Mouse (Mus musculus): ENCODE data around the gene P4ha1. TPM values are rescaled to one million over a fixed set of nuclear protein-coding genes. Genes with fewer than 3 reads are reported as not detected.

Gene P4ha1
- polyA plus RNA-seq, 1 experiment from 2014 or later = 73.8 TPM

DNA sequence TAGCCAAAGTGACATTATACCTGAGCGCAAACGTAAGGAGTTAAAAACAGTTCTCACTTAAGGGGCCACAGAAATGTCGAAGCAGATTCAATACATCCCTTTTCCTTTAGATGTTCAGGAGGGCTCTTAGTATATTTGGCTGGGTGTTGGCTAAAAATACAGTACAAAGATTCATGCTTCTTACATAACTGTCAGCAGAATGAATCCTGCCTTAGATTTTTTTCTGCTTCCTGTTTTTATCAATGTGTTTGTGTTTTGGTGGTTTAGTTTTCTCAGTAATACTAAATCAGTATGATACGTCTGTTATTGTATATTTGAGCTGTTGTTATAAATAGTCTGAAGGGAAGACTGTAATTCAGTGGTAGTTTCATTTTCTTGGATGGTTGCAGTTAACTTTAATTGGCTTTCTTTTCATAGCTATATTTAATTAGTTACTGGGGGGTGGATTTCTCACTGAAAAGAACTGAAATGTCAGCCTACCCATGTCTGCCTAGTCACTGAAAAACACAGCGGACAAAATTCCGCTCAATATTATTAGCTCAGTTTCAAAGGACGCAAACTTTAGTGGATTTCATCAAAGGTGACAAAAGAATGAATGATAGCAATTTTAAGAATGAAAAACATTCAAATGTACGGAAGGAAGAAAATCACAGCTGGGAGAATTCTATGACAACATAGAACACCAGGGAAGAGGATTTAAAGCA lies 3.7 kb downstream of the P4ha1 start:
- Histone ChIP-seq H3K27me3 (replicated peaks) (no peaks in the 10 kb centered on the region), H3K9me3 (no peaks in the 10 kb centered on the region), H3K36me3 (no peaks in the 10 kb centered on the region), H3K27ac (no peak overlapping the region), H3K4me1 (replicated peaks) (no peaks in the 10 kb centered on the region; the same call in 1 of the 2 replicates), H3K4me2 (replicated peaks) (no peak overlapping the region), H3K9ac (no peak overlapping the region), H3K4me3 (replicated peaks) (no peak overlapping the region)
- WGBS = 75% methylated on average over 8 of the region's 8 CpGs
- no peak for ATAC-seq

- Histone ChIP-seq H3K9me3 (no peaks in the 10 kb centered on the region), H3K27ac (no peak overlapping the region), H3K27me3 (replicated peaks) (no peaks in the 10 kb centered on the region), H3K4me2 (replicated peaks) (no peak overlapping the region), H3K4me1 (replicated peaks) (no peaks in the 10 kb centered on the region; the same call in 1 of the 2 replicates), H3K36me3 (no peaks in the 10 kb centered on the region), H3K9ac (no peak overlapping the region), H3K4me3 (replicated peaks) (no peak overlapping the region)
- ATAC-seq = no peak
- WGBS = 91% methylated on average over 3 of the region's 3 CpGs
Observed at GRCm38 (mm10) chr10:59327316-59327710, 4.2 kb downstream of the P4ha1 start.

GRCm38 (mm10) chr10:59331546-59332256 lies 8.6 kb downstream of the P4ha1 start:
- Histone ChIP-seq H3K4me3 (replicated peaks) (no peak overlapping the region), H3K9ac (no peak overlapping the region), H3K9me3 (no peaks in the 10 kb centered on the region), H3K36me3 (no peaks in the 10 kb centered on the region), H3K4me1 (replicated peaks) (0 out of 2 replicates have a peak, but pooled peaks cover 12% of the 10 kb centered on the region), H3K27me3 (replicated peaks) (no peaks in the 10 kb centered on the region), H3K4me2 (replicated peaks) (no peak overlapping the region), H3K27ac (no peak overlapping the region)
- 63% methylated on average over 6 of the region's 6 CpGs for WGBS
- no peak for ATAC-seq

- Histone ChIP-seq H3K9ac (no peak overlapping the region), H3K9me3 (no peaks in the 10 kb centered on the region), H3K4me3 (replicated peaks) (no peak overlapping the region), H3K36me3 (peaks cover 5% of the 10 kb centered on the region; the same call in 1 of the 2 replicates), H3K27ac (no peak overlapping the region), H3K4me1 (replicated peaks) (0 out of 2 replicates have a peak, but pooled peaks cover 12% of the 10 kb centered on the region), H3K4me2 (replicated peaks) (no peak overlapping the region), H3K27me3 (replicated peaks) (no peaks in the 10 kb centered on the region)
- ATAC-seq = no peak
- WGBS = 79% methylated on average over 4 of the region's 4 CpGs
Observed at GRCm38 (mm10) chr10:59333400-59333799, 10.3 kb downstream of the P4ha1 start.

- ATAC-seq = no peak
Observed at GRCm38 (mm10) chr10:59334899-59335798, 12.1 kb downstream of the P4ha1 start.

DNA sequence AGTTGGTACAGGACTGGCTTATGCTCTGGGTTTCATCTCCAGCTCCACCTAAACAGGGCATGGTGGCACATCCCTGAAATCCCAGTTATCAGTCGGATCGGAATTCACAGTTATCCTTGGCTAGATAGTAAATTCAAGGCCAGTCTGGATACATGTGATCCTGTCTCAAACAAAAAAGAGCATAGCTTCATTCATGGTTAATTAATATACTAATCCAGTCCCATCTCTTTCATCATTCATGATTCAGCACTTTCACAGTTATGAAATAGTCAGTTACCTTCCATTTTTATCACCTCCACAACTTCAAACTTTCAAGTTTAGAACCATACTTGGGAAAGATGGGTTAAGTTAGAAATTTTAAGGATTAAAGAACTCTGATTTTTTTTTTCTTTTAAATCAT lies 13.0 kb downstream of the P4ha1 start:
- H3K4me3 ChIP-seq (replicated peaks) = no peak overlapping the region
- H3K9me3 ChIP-seq = no peaks in the 10 kb centered on the region
- no peak overlapping the region for H3K27ac ChIP-seq
- no peak overlapping the region for H3K9ac ChIP-seq
- H3K4me1 ChIP-seq (replicated peaks) = 0 out of 2 replicates have a peak, but pooled peaks cover 12% of the 10 kb centered on the region
- no peak for ATAC-seq
- H3K36me3 ChIP-seq = peaks cover 13% of the 10 kb centered on the region
- no peaks in the 10 kb centered on the region for H3K27me3 ChIP-seq (replicated peaks)
- 89% methylated on average over 2 of the region's 2 CpGs for WGBS
- no peak overlapping the region for H3K4me2 ChIP-seq (replicated peaks)

More at GRCm38 (mm10) chr10:59334899-59335798, 12.1 kb downstream of the P4ha1 start:
- 70% methylated on average over 4 of the region's 4 CpGs for WGBS
- H3K4me3 ChIP-seq (replicated peaks) = no peak overlapping the region
- H3K4me1 ChIP-seq (replicated peaks) = 0 out of 2 replicates have a peak, but pooled peaks cover 12% of the 10 kb centered on the region
- peak overlapping the region; percentile 52; the same call in 1 of the 2 replicates for H3K27ac ChIP-seq
- peaks cover 13% of the 10 kb centered on the region for H3K36me3 ChIP-seq
- H3K27me3 ChIP-seq (replicated peaks) = no peaks in the 10 kb centered on the region
- H3K4me2 ChIP-seq (replicated peaks) = no peak overlapping the region
- no peaks in the 10 kb centered on the region for H3K9me3 ChIP-seq
- H3K9ac ChIP-seq = no peak overlapping the region

DNA sequence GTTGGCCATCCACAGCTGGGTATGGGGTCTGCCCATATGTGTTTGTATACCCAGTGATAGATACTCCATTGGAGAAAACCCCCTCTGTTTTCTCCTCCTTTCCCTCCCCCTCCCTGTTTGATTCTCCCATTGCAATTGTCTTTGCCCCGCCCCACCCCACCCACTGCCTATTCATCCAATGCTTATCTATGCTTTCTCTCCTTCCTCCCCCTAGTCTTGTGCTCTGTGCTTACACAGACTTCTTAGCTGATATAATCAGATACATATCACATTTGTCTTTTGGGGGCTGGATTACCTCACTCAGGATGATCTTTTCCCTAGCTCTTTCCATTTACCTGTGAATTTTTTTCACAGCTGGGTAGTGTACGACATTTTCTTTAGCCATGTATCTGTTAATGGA lies 23.5 kb downstream of the P4ha1 start:
- no peak overlapping the region for H3K9ac ChIP-seq
- H3K27ac ChIP-seq = no peak overlapping the region
- H3K4me3 ChIP-seq (replicated peaks) = no peak overlapping the region
- H3K4me2 ChIP-seq (replicated peaks) = no peak overlapping the region
- H3K27me3 ChIP-seq (replicated peaks) = no peaks in the 10 kb centered on the region
- no peaks in the 10 kb centered on the region for H3K9me3 ChIP-seq
- H3K4me1 ChIP-seq (replicated peaks) = no peaks in the 10 kb centered on the region
- WGBS = 97% methylated on average over 2 of the region's 2 CpGs
- H3K36me3 ChIP-seq = peaks cover 27% of the 10 kb centered on the region
- no peak for ATAC-seq

GRCm38 (mm10) chr10:59348200-59348599 lies 25.1 kb downstream of the P4ha1 start:
- H3K36me3 ChIP-seq = peaks cover 26% of the 10 kb centered on the region
- H3K27me3 ChIP-seq (replicated peaks) = no peaks in the 10 kb centered on the region
- H3K9me3 ChIP-seq = no peaks in the 10 kb centered on the region
- H3K27ac ChIP-seq = no peak overlapping the region
- H3K4me1 ChIP-seq (replicated peaks) = no peaks in the 10 kb centered on the region
- no peak overlapping the region for H3K9ac ChIP-seq
- no peak overlapping the region for H3K4me2 ChIP-seq (replicated peaks)
- WGBS = 94% methylated on average over 9 of the region's 9 CpGs
- no peak overlapping the region for H3K4me3 ChIP-seq (replicated peaks)
- ATAC-seq = peak; percentile 55; the same call in 1 of the 2 replicates

DNA sequence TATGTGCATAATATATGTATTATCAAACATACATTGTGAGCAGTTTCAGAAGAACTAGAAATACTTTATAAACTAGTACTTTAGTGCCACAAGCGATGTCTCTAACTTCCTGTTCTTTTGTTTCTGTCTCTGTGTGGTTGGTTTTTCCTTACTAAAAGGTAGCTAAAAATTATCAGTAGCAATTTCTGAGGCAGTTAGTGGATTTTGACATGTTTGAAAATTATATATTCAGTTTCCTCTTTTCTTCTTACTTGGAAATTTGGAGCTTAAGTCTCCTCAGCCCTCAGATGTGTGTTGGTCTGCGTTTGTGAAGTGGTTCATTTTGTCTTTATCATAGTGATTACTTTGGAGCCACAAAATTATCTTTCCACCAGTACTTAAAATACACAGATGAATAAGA lies 26.4 kb downstream of the P4ha1 start:
- H3K27me3 ChIP-seq (replicated peaks) = no peaks in the 10 kb centered on the region
- H3K27ac ChIP-seq = no peak overlapping the region
- H3K36me3 ChIP-seq = peaks cover 26% of the 10 kb centered on the region
- no peak for ATAC-seq
- H3K9me3 ChIP-seq = no peaks in the 10 kb centered on the region
- H3K9ac ChIP-seq = no peak overlapping the region
- H3K4me1 ChIP-seq (replicated peaks) = no peaks in the 10 kb centered on the region
- H3K4me2 ChIP-seq (replicated peaks) = no peak overlapping the region
- H3K4me3 ChIP-seq (replicated peaks) = no peak overlapping the region
- WGBS = 92% methylated on average over 2 of the region's 2 CpGs

DNA sequence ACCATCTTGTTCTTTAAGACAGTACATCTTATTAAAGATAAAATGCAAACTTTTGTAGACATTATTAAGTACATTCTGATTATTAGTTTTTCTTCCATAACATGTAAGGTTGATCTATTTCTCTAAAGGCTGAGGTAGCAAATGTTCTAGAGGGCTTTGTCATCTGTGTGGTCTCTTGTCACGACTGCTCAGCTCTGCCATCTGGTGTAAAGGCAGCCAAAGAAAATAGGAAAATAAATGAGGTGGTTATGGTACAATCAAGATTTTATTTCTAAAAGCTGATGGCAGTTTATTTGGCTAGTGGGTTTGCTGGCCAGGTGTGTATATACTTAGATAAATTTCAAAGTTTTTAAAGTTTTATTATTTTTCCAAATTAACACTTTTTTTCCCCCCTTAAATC lies 30.0 kb downstream of the P4ha1 start:
- H3K27me3 ChIP-seq (replicated peaks) = no peaks in the 10 kb centered on the region
- H3K27ac ChIP-seq = no peak overlapping the region
- no peak overlapping the region for H3K4me3 ChIP-seq (replicated peaks)
- 70% methylated on average over 1 of the region's 1 CpGs for whole genome bisulfite sequencing
- H3K9me3 ChIP-seq = no peaks in the 10 kb centered on the region
- no peak for ATAC-seq
- peaks cover 28% of the 10 kb centered on the region for H3K36me3 ChIP-seq
- H3K4me2 ChIP-seq (replicated peaks) = no peak overlapping the region
- no peaks in the 10 kb centered on the region for H3K4me1 ChIP-seq (replicated peaks)
- H3K9ac ChIP-seq = no peak overlapping the region

GRCm38 (mm10) chr10:59354120-59354519 lies 31.0 kb downstream of the P4ha1 start:
- no peak overlapping the region for H3K4me2 ChIP-seq (replicated peaks)
- H3K9me3 ChIP-seq = no peaks in the 10 kb centered on the region
- no peak overlapping the region for H3K4me3 ChIP-seq (replicated peaks)
- no peaks in the 10 kb centered on the region for H3K4me1 ChIP-seq (replicated peaks)
- no peak for ATAC-seq
- peaks cover 19% of the 10 kb centered on the region for H3K36me3 ChIP-seq
- H3K27me3 ChIP-seq (replicated peaks) = no peaks in the 10 kb centered on the region
- no peak overlapping the region for H3K9ac ChIP-seq
- no peak overlapping the region for H3K27ac ChIP-seq
- 91% methylated on average over 12 of the region's 12 CpGs for WGBS

DNA sequence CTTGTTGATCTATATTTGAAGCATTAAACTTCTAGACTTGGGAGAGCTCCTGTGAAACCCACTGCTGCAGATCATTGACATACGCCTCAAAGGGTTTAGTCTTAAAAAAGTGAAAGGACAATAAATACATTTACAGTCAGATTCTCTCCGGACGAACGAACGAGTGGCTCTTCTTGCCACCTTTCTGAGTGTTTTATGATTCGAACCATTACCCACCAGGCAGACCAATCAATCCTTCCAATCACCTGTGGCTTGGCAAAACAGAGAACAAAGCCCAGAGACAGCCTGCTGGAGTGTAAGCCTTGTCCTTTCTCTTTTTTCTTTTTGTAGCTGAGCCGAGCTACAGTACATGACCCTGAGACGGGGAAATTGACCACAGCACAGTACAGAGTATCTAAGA lies 31.9 kb downstream of the P4ha1 start:
- Histone ChIP-seq H3K27ac (no peak overlapping the region), H3K4me3 (replicated peaks) (no peak overlapping the region), H3K9me3 (no peaks in the 10 kb centered on the region), H3K9ac (no peak overlapping the region), H3K36me3 (peaks cover 17% of the 10 kb centered on the region), H3K4me2 (replicated peaks) (no peak overlapping the region), H3K4me1 (replicated peaks) (no peaks in the 10 kb centered on the region), H3K27me3 (replicated peaks) (no peaks in the 10 kb centered on the region)
- WGBS = 84% methylated on average over 8 of the region's 8 CpGs
- no peak for ATAC-seq

Data from intestine, embryonic 15.5 days (tissue).